Mouse (Mus musculus) myocyte (in vitro differentiated cells): ENCODE measurements at regions not wholly inside any gene's neighbourhood (a gene's known extent, or its start where the extent isn't known, plus 50 kb on each side); places are given as distances from the start of the nearest gene placed in this dataset.
A peak's percentile ranks its signal among the peaks of the same experiment; 100 is the strongest.

Experiments
- H3K27me3 ChIP-seq: one replicate; pipeline ENCODE4 v1.6.1; 2011; ENCODE audit not compliant: control insufficient read depth, insufficient read depth, insufficient read length
- H3K36me3 ChIP-seq: one replicate; pipeline ENCODE4 v1.6.1; 2011; ENCODE audit not compliant: control insufficient read depth, insufficient read depth
- H3K4me2 ChIP-seq: one replicate; pipeline ENCODE4 v1.6.1; 2011; ENCODE audit warnings: low read depth, control low read depth
- H3K4me3 ChIP-seq: one replicate; pipeline ENCODE4 v1.5.1; 2011; ENCODE audit warnings: mild to moderate bottlenecking, control low read depth, moderate library complexity
- H3K79me2 ChIP-seq: one replicate; pipeline ENCODE4 v1.6.1; 2011; ENCODE audit not compliant: control insufficient read depth, insufficient read depth
- H3ac ChIP-seq: one replicate; pipeline ENCODE4 v1.6.1; 2011; ENCODE audit not compliant: control insufficient read depth, insufficient read length
- CEBPB ChIP-seq: IDR thresholded peaks from 2 replicates; pipeline ENCODE4 v1.6.1; 2011; ENCODE audit warnings: mild to moderate bottlenecking, moderate library complexity; ENCODE audit not compliant: poor library complexity, insufficient read depth, severe bottlenecking
- E2F4 ChIP-seq: IDR thresholded peaks from one replicate; pipeline ENCODE4 v1.6.1; 2011; ENCODE audit warnings: mild to moderate bottlenecking, control low read depth, moderate library complexity; ENCODE audit not compliant: insufficient read depth
- MAX ChIP-seq: IDR thresholded peaks from one replicate; pipeline ENCODE4 v1.6.1; 2011; ENCODE audit warnings: low read depth, mild to moderate bottlenecking, control low read depth
- MYOD1 ChIP-seq, 3 experiments: IDR thresholded peaks; one replicate each; pipeline ENCODE4 v1.6.1; 2011; ENCODE audit warnings: control low read depth in 2 of 3, low read depth in 2 of 3, mild to moderate bottlenecking in 2 of 3, moderate library complexity in 1 of 3; ENCODE audit not compliant: insufficient read length in 2 of 3, control insufficient read depth in 1 of 3
- MYOG ChIP-seq, 3 experiments: IDR thresholded peaks; one replicate each; pipeline ENCODE4 v1.6.1; 2011; ENCODE audit warnings: control low read depth in 2 of 3, low read depth in 2 of 3, mild to moderate bottlenecking in 2 of 3; ENCODE audit not compliant: insufficient read length in 2 of 3, control insufficient read depth in 1 of 3, insufficient read depth in 1 of 3
- POLR2A ChIP-seq: IDR thresholded peaks from one replicate; pipeline ENCODE4 v1.6.1; 2011; ENCODE audit warnings: low read depth, mild to moderate bottlenecking, control low read depth, moderate library complexity; ENCODE audit not compliant: insufficient read length
- POLR2AphosphoS2 ChIP-seq: IDR thresholded peaks from one replicate; pipeline ENCODE4 v1.6.1; 2011; ENCODE audit warnings: low read depth, control low read depth; ENCODE audit not compliant: insufficient read length
- REST ChIP-seq: IDR thresholded peaks from one replicate; pipeline ENCODE4 v1.6.1; 2011; ENCODE audit warnings: mild to moderate bottlenecking, control low read depth, moderate library complexity; ENCODE audit not compliant: insufficient read depth, insufficient read length
- SRF ChIP-seq: IDR thresholded peaks from one replicate; pipeline ENCODE4 v1.6.1; 2011; ENCODE audit warnings: low read depth; ENCODE audit not compliant: control insufficient read depth, insufficient read length
- TCF12 ChIP-seq: IDR thresholded peaks from one replicate; pipeline ENCODE4 v1.6.1; 2011; ENCODE audit warnings: mild to moderate bottlenecking, control low read depth; ENCODE audit not compliant: poor library complexity, insufficient read depth, severe bottlenecking
- TCF3 ChIP-seq: IDR thresholded peaks from one replicate; pipeline ENCODE4 v1.6.1; 2011; ENCODE audit warnings: low read depth, control low read depth; ENCODE audit not compliant: insufficient read length
- USF1 ChIP-seq: IDR thresholded peaks from one replicate; pipeline ENCODE4 v1.6.1; 2011; ENCODE audit warnings: low read depth, mild to moderate bottlenecking, control low read depth, moderate library complexity

DNA sequence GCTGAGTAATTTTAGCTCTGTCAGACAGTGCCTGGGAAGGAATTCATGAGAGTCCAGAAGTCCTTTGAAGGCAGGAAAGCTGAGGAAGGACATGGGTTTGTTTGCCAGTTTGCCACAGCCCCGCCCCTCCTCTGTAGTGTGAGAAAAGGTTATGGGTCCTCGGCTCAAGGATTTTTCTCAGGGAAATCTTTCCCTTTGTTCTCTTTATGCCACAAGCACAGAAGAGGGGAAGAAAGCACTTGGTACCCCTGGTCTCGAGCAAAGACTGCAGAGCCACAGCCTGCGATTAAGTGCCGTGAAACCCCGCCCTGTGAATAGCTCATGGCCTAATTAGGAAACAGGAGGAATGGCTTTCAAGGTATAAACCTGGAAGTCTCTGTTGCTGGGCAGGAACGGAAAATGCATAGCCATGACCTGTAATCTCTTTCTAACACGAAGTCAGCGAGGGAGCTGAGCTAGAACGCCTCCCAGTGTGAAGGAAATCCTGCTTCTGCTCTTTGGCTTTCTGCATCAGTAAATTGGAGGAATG, 166.1 kb upstream of the Tars start:
- Histone ChIP-seq H3K4me3 (no peak overlapping the region), H3ac (no peak overlapping the region)

DNA sequence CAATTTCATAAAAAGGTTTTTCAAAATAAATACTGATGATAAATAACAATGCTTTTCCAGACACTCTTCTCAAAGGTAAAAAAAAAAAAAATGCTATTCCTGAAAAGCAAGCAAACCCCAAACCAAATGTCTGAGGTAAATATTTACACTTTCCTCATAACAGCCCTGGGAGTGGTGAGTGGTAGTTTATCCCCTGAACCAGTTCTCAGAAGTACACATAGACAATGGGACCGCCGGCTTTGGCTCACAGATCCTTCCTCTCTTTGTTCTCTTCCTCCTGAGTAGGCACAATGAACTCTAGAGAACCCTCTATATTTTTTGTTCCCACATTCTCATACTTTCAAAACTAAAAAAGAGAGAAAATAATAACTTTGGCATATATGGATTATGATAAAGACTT, 153.1 kb upstream of the Tars start:
- H3K79me2 ChIP-seq, result no peaks in the 10 kb centered on the region

More for the DNA sequence above, 166.1 kb upstream of the Tars start:
- no peaks in the 10 kb centered on the region for H3K36me3 ChIP-seq
- H3K4me2 ChIP-seq, result peak overlapping the region; percentile 57
- TF ChIP-seq MYOD1 (IDR thresholded peaks at IDR 0.05; ENCODE audit: control insufficient read depth in 1 of 3, insufficient read length in 2 of 3, low read depth in 2 of 3), result no peak
- no peak for TF ChIP-seq E2F4
- no peak for TF ChIP-seq MAX
- H3K79me2 ChIP-seq, result no peaks in the 10 kb centered on the region
- no peaks in the 10 kb centered on the region for H3K27me3 ChIP-seq

DNA sequence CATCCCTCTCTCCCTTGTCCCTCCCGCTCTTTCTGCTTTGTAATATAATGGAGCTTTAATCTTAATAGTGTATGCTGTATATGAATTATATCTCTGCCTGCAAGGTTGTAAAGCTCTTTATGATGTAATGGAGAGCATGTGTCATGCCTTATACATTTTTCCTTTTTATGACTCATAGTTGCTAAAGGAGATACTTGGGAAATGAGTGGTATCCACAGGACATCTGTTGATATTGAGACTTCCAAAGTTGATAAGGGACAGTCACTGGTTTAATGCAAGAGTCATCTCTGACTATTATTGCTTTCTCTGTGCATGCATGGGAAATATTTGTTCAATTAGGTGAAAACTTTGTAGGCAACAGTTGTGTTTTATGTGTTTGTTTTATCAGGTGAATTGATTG, 152.6 kb upstream of the Tars start:
- Histone ChIP-seq H3K36me3 (no peaks in the 10 kb centered on the region), H3K4me2 (no peak overlapping the region), H3K27me3 (no peaks in the 10 kb centered on the region), H3ac (no peak overlapping the region), H3K79me2 (no peaks in the 10 kb centered on the region), H3K4me3 (no peak overlapping the region)
- TF ChIP-seq CEBPB (peak; percentile 65; the same call in 1 of the 2 replicates), USF1 (no peak)

More for the DNA sequence above, 153.1 kb upstream of the Tars start:
- Histone ChIP-seq H3K27me3 (no peaks in the 10 kb centered on the region), H3K4me2 (no peak overlapping the region), H3ac (no peak overlapping the region), H3K4me3 (no peak overlapping the region), H3K36me3 (no peaks in the 10 kb centered on the region)
- TF ChIP-seq REST (no peak), MAX (no peak), POLR2A (no peak), MYOD1 (IDR thresholded peaks at IDR 0.05; ENCODE audit: control insufficient read depth in 1 of 3, insufficient read length in 2 of 3, low read depth in 2 of 3) (no peak), MYOG (IDR thresholded peaks at IDR 0.05; ENCODE audit: control insufficient read depth in 1 of 3, insufficient read depth in 1 of 3, insufficient read length in 2 of 3, low read depth in 2 of 3) (no peak), SRF (no peak), TCF3 (no peak), E2F4 (no peak), USF1 (no peak), POLR2AphosphoS2 (no peak), CEBPB (no peak), TCF12 (no peak)

DNA sequence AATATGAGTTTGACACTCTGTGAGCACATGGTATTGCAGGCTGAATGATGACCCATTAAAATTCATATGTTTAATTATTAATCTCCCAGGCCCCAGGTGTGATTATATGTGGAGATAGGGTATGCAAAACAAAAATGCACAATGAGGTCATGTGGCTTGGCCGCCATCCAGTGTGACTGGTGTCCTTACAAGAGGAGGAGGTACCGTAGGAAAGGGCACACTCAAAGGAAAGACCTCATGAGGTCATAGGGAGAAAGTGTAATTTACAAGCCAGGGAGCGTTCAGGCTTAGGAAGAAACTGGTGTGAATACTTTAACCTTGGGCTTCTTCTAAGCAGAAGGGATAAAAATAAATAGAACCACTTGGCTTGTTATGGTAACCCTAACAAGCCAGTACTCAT, 140.0 kb upstream of the Tars start:
- Histone ChIP-seq H3K4me3 (no peak overlapping the region), H3ac (no peak overlapping the region), H3K79me2 (no peaks in the 10 kb centered on the region), H3K27me3 (no peaks in the 10 kb centered on the region), H3K36me3 (no peaks in the 10 kb centered on the region), H3K4me2 (no peak overlapping the region)
- TF ChIP-seq MAX (no peak), CEBPB (no peak), E2F4 (no peak), TCF12 (no peak), REST (no peak), TCF3 (no peak), USF1 (no peak), POLR2AphosphoS2 (no peak), MYOD1 (IDR thresholded peaks at IDR 0.05; ENCODE audit: control insufficient read depth in 1 of 3, insufficient read length in 2 of 3, low read depth in 2 of 3) (no peak), MYOG (IDR thresholded peaks at IDR 0.05; ENCODE audit: control insufficient read depth in 1 of 3, insufficient read depth in 1 of 3, insufficient read length in 2 of 3, low read depth in 2 of 3) (no peak), POLR2A (no peak), SRF (no peak)

DNA sequence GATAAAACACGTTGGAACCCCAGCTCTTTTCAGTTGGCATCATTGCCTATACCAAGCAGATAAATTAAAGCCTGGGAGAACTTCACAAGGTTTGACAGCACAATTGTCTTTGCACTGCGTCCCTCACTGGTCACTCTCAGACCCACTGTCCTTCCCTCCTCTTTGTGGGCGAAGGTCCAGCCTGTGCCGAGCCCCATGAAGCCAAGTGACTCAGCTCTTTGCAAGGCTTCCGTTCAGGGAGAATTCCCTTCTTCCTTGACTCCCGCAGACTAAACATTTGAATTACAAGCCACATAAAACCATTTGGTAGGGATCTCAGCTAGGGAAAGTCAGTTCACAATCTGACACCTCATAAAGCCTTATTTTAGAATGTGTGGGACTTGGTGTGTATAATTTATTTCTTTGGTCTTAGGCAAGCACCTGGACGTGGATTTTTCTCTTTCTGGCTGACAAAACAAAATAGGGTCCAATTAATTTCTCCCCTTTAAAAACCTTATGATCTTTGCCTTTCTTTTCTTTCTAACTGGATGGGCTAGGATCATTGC, 136.7 kb upstream of the Tars start:
- Histone ChIP-seq H3K27me3 (no peaks in the 10 kb centered on the region), H3K36me3 (no peaks in the 10 kb centered on the region), H3K4me2 (peak overlapping the region; percentile 39), H3K4me3 (no peak overlapping the region), H3ac (no peak overlapping the region), H3K79me2 (no peaks in the 10 kb centered on the region)
- no peak for TF ChIP-seq TCF12
- TF ChIP-seq SRF, result no peak
- TF ChIP-seq USF1, result no peak
- TF ChIP-seq POLR2A, result no peak
- no peak for TF ChIP-seq E2F4
- no peak for TF ChIP-seq MAX
